In the genomic region with DNA sequence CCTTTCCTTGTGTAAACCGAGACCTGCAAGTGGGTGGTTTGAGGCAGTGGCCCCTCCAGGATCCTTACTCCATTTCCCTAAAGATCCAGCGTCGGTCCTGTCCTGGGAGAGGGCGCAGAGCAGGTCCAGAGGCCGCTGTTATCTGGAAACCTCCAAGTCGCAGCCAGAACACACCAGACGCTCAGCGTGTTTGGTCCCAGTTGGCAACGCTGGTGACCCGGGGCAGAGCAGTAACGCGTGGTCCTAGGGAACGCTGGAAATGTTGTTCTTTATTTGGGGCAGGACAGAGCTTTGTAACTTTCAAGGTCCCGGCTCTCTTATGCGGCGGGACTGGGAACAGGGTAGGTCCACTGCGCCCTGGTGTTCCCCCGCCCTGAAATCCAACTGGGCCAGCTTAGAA, we compare ENCODE assay signal across 7 mouse cellular contexts. TPM values are rescaled to one million over a fixed set of nuclear protein-coding genes. Genes with fewer than 3 reads are reported as not detected.
DNase-seq lines count a peak whose midpoint lies in the region; ATAC-seq and TF ChIP-seq lines count a peak whose summit lies in the region.

No protein-coding gene starts in this region.

- H3K9ac ChIP-seq in embryonic facial prominence, embryonic 15.5 days, result peak overlapping the region; percentile 62
- H3K9ac ChIP-seq in hindbrain, postnatal 0 days (replicated peaks; ENCODE audit: low read length), result peak overlapping the region; percentile 31; the same call in 1 of the 2 replicates
- H3K9ac ChIP-seq in midbrain, postnatal 0 days (replicated peaks; ENCODE audit: low read length, poor library complexity, severe bottlenecking), result peak overlapping the region; percentile 44; the same call in 1 of the 2 replicates

- TF ChIP-seq CTCF in hindbrain, postnatal 0 days (IDR thresholded peaks at IDR 0.05; ENCODE audit: low read depth), result no peak
- no peak for TF ChIP-seq CTCF in midbrain, postnatal 0 days (IDR thresholded peaks at IDR 0.05)

- DNase-seq in ovary, postnatal 10 days (ENCODE audit: low spot score), result peak; percentile 33
- no peak for DNase-seq in ovary, adult 18-20 months (ENCODE audit: low spot score)
- no peak for DNase-seq in hindbrain, postnatal 0 days (ENCODE audit: low spot score)
- DNase-seq in midbrain, postnatal 0 days (ENCODE audit: low spot score), result no peak
- DNase-seq in cerebellum, postnatal 25 days, result no peak
- DNase-seq in thymus, postnatal 25 days, result no peak

- 5% methylated on average over 18 of the region's 18 CpGs for WGBS in embryonic facial prominence, embryonic 15.5 days
- 5% methylated on average over 18 of the region's 18 CpGs for WGBS in hindbrain, postnatal 0 days
- WGBS in midbrain, postnatal 0 days, result 6% methylated on average over 18 of the region's 18 CpGs

- no peak for ATAC-seq in embryonic facial prominence, embryonic 15.5 days (ENCODE audit: insufficient number of reproducible peaks, low FRiP score, low TSS enrichment, low read depth)
- no peak; the same call in 1 of the 2 replicates for ATAC-seq in hindbrain, postnatal 0 days
- no peak for ATAC-seq in midbrain, postnatal 0 days (ENCODE audit: low FRiP score)

- H3K4me3 ChIP-seq in embryonic facial prominence, embryonic 15.5 days (replicated peaks), result peak overlapping the region; percentile 90
- peak overlapping the region; percentile 55 for H3K4me3 ChIP-seq in hindbrain, postnatal 0 days (ENCODE audit: low read length)
- H3K4me3 ChIP-seq in midbrain, postnatal 0 days (ENCODE audit: low read depth, low read length), result peak overlapping the region; percentile 62

- H3K36me3 ChIP-seq in embryonic facial prominence, embryonic 15.5 days, result no peaks in the 10 kb centered on the region
- no peaks in the 10 kb centered on the region for H3K36me3 ChIP-seq in hindbrain, postnatal 0 days (ENCODE audit: insufficient read depth, low read length)
- H3K36me3 ChIP-seq in midbrain, postnatal 0 days (ENCODE audit: insufficient read depth, low read length), result no peaks in the 10 kb centered on the region

- peak overlapping the region; percentile 86 for H3K4me2 ChIP-seq in embryonic facial prominence, embryonic 15.5 days (replicated peaks)
- H3K4me2 ChIP-seq in hindbrain, postnatal 0 days (ENCODE audit: low read depth, low read length), result peak overlapping the region; percentile 74
- peak overlapping the region; percentile 93 for H3K4me2 ChIP-seq in midbrain, postnatal 0 days (ENCODE audit: low read depth, low read length, poor library complexity, severe bottlenecking)

- H3K4me1 ChIP-seq in embryonic facial prominence, embryonic 15.5 days, result peaks cover 45% of the 10 kb centered on the region
- peaks cover 6% of the 10 kb centered on the region; the same call in 1 of the 2 replicates for H3K4me1 ChIP-seq in hindbrain, postnatal 0 days (ENCODE audit: insufficient read depth, low read length)
- H3K4me1 ChIP-seq in midbrain, postnatal 0 days (ENCODE audit: insufficient read depth, low read length), result peaks cover 3% of the 10 kb centered on the region; the same call in 1 of the 2 replicates

- H3K27ac ChIP-seq in embryonic facial prominence, embryonic 15.5 days (replicated peaks), result peak overlapping the region; percentile 89
- no peak overlapping the region for H3K27ac ChIP-seq in hindbrain, postnatal 0 days
- H3K27ac ChIP-seq in midbrain, postnatal 0 days (ENCODE audit: low read depth, low read length), result no peak overlapping the region

- peaks cover 15% of the 10 kb centered on the region for H3K27me3 ChIP-seq in embryonic facial prominence, embryonic 15.5 days
- peaks cover 11% of the 10 kb centered on the region for H3K27me3 ChIP-seq in hindbrain, postnatal 0 days (ENCODE audit: insufficient read depth, low read length)
- peaks cover 40% of the 10 kb centered on the region for H3K27me3 ChIP-seq in midbrain, postnatal 0 days (ENCODE audit: insufficient read depth, low read length)

- H3K9me3 ChIP-seq in embryonic facial prominence, embryonic 15.5 days (replicated peaks), result no peaks in the 10 kb centered on the region
- H3K9me3 ChIP-seq in hindbrain, postnatal 0 days (ENCODE audit: low read length), result no peaks in the 10 kb centered on the region
- no peaks in the 10 kb centered on the region for H3K9me3 ChIP-seq in midbrain, postnatal 0 days (ENCODE audit: low read length)

RNA-seq across cellular contexts. Expression of gene Tmem63a, which starts 0.4 kb away (rescaled TPM):
- 17.3 and 18.5 TPM in 2 replicates for polyA plus RNA-seq in embryonic facial prominence, embryonic 15.5 days (2015; fragmentation: Nextera tagmentation; extraction: Ambion mirVana)
- 2.9 and 5.4 TPM in 2 replicates for total RNA-seq in hindbrain, postnatal 0 days (2014; rRNA removed)
- polyA plus RNA-seq in hindbrain, postnatal 0 days (2015; fragmentation: Nextera tagmentation; extraction: Ambion mirVana), result 2.5 and 3.0 TPM in 2 replicates
- 4.8 and 6.4 TPM in 2 replicates for total RNA-seq in midbrain, postnatal 0 days (2014; rRNA removed)
- 1.3 and 1.7 TPM in 2 replicates for polyA plus RNA-seq in midbrain, postnatal 0 days (2015; fragmentation: Nextera tagmentation; extraction: Ambion mirVana)

RNA-seq across cellular contexts. Expression of gene Lefty1, which starts 6.9 kb away (rescaled TPM):
- 4.0 and 4.6 TPM in 2 replicates for polyA plus RNA-seq in embryonic facial prominence, embryonic 15.5 days (2015; fragmentation: Nextera tagmentation; extraction: Ambion mirVana)
- total RNA-seq in hindbrain, postnatal 0 days (2014; rRNA removed), result not detected in 2 replicates
- polyA plus RNA-seq in hindbrain, postnatal 0 days (2015; fragmentation: Nextera tagmentation; extraction: Ambion mirVana), result 0.29 and 0.42 TPM in 2 replicates
- total RNA-seq in midbrain, postnatal 0 days (2014; rRNA removed), result 0.38 TPM in 1 of 2 replicates, not detected in the other
- 0.41 and 0.42 TPM in 2 replicates for polyA plus RNA-seq in midbrain, postnatal 0 days (2015; fragmentation: Nextera tagmentation; extraction: Ambion mirVana)

RNA-seq across cellular contexts. Expression of gene Pycr2, which starts 37.6 kb away (rescaled TPM):
- 96.9 and 105 TPM in 2 replicates for polyA plus RNA-seq in embryonic facial prominence, embryonic 15.5 days (2015; fragmentation: Nextera tagmentation; extraction: Ambion mirVana)
- total RNA-seq in hindbrain, postnatal 0 days (2014; rRNA removed), result 70.2 and 76.1 TPM in 2 replicates
- polyA plus RNA-seq in hindbrain, postnatal 0 days (2015; fragmentation: Nextera tagmentation; extraction: Ambion mirVana), result 63.4 and 64.7 TPM in 2 replicates
- total RNA-seq in midbrain, postnatal 0 days (2014; rRNA removed), result 48.5 and 50.5 TPM in 2 replicates
- 60.5 and 63.7 TPM in 2 replicates for polyA plus RNA-seq in midbrain, postnatal 0 days (2015; fragmentation: Nextera tagmentation; extraction: Ambion mirVana)

RNA-seq across cellular contexts. Expression of gene Lefty2, which starts 48.8 kb away (rescaled TPM):
- polyA plus RNA-seq in embryonic facial prominence, embryonic 15.5 days (2015; fragmentation: Nextera tagmentation; extraction: Ambion mirVana), result 0.24 and 0.32 TPM in 2 replicates
- total RNA-seq in hindbrain, postnatal 0 days (2014; rRNA removed), result 11.3 and 15.3 TPM in 2 replicates
- polyA plus RNA-seq in hindbrain, postnatal 0 days (2015; fragmentation: Nextera tagmentation; extraction: Ambion mirVana), result 6.8 and 7.1 TPM in 2 replicates
- total RNA-seq in midbrain, postnatal 0 days (2014; rRNA removed), result 3.0 and 12.8 TPM in 2 replicates
- 7.7 and 8.6 TPM in 2 replicates for polyA plus RNA-seq in midbrain, postnatal 0 days (2015; fragmentation: Nextera tagmentation; extraction: Ambion mirVana)
